Mouse (Mus musculus) heart, adult 10 weeks (tissue): ENCODE results near the gene Samd10. TPM values are rescaled to one million over a fixed set of nuclear protein-coding genes. Genes with fewer than 3 reads are reported as not detected.

Source experiments
- polyA plus RNA-seq: library from polyadenylated mRNA; stranded (reverse); fragments of 350-450 nt; fragmentation: Illumina TruSeq; extraction: RNeasy Lipid Tissue Mini Kit (QIAGEN cat#74804); gene quantifications from one replicate; pipeline ENCODE4 v1.2.3, GENCODE M21; 2014; ENCODE audit warnings: low read depth, low replicate concordance

The Samd10 gene
- 3.9 TPM for polyA plus RNA-seq

DNA sequence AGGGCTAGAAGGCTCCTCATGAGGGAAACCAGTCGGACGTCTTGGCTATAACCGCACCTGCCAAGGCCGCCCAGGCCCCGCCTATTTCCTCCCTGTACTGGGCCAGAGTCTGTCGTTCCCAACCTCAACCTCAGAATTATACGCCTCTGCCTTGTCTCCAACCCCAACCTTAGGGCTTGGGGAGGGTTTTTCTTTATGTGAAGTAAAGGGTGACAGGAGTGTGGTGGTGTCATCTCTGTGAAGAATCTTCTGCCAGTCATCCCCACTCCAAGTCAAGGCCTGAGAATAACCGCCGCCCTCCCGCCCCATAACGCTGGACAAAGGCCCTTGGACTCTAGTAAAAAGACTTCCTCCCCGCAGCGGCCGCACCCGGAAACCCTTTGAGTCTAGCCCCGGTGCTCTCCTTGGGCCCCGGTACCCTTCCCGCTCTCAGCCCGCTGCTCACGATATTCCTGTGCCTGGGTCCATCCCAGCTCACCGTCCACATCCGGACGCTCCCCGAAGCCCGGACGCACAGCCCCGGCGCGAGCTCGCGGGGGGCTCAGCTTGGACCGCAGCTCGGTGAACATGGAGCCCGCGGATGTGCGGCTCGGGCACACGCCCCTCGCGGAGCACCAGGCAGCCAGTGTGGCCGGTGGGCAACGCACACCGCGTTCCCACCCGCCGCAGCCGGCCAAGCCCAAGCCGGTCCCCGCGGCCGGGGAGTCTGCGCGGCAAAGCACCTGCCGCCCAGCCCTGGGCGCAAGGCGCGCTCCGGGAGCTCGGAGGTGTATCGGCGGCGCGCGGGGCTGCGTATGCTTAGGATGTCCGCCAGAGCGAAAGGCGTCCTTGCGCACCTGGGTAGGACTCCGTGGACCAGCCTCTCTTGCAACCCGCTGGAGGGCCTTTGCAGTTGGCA lies at the start of gene Samd10:
Gene Samd10, minus strand, starts transcription at position 759 of the 898 bp plus-strand sequence.

GRCm38 (mm10) chr2:181592231-181593041 lies 6.6 kb downstream of the Samd10 start, which contains the start of gene Zfp512b:
TSS of gene Zfp512b (minus strand) at chr2:181592803.

DNA sequence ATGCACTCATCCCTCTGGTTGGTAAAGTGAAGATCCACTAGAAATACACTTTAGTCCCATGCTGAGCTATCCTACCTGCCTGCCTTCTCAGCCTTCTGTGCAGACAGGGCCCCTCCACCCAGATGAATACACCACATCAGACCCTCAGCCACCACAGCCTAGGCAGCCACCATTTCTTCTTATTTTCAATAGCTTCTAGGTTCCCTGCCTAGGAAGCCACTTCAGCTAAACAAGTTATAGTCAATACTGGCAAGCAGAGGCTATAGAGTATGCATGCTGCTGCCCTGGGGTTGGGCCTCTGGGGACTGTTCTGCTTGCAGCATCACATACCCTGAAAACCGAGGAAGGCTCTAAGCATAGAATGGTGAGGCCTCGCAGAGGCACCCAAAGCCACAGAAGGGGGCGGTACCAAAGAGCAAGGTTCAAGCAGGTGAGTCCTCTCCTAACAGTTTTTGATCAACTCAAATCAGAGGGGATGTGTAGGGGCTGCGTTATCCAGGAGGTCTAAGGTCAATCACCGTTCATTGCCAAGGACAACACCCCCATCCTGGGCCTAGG lies 7.4 kb downstream of the Samd10 start, which contains the start of gene Prpf6:
Gene Prpf6, plus strand, starts transcription at position 341 of the 558 bp plus-strand sequence.

DNA sequence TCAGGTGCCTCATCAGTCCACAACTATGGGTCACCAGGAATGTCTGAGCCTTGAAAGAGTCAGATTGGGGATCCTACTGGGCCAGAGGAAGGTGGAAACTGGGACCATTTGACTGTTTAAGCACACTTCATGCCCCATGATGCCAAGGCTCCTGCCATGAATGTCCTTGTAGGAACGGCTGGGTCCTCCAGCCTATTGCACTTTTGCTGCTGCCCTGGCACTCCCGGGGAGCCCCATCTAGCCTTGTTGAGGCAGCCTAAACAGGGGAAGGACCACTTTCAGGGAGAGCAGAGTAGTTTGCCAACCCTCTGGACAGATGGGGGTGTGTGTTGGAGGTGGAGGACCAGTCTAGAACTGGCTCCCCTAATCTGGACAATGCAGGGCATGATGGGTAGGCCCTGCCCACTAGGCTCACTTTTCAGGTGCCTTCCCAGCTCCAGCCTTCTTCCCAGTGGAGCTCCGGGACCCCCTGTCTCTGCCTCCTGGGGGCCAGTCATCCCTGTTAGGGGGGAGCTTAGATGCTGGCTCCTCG lies 14.5 kb downstream of the Samd10 start, which contains the start of gene Uckl1:
Gene Uckl1, minus strand, starts transcription at position 482 of the 532 bp plus-strand sequence.

Other genes starting within 250 kb of the Samd10 start
- gene Zgpat, start 234.3 kb downstream of the Samd10 start, polyA plus RNA-seq, result 30.1 TPM
- 76.5 TPM for gene Arfrp1, start 233.8 kb downstream of the Samd10 start, polyA plus RNA-seq
- gene Lime1, start 219.1 kb downstream of the Samd10 start, polyA plus RNA-seq, result 17.5 TPM
- 9.7 TPM for gene Zbtb46, start 139.8 kb downstream of the Samd10 start, polyA plus RNA-seq
- gene Abhd16b, start 106.0 kb downstream of the Samd10 start, polyA plus RNA-seq, result not detected
- gene Tpd52l2, start 102.1 kb downstream of the Samd10 start, polyA plus RNA-seq, result 96.1 TPM
- 41.6 TPM for gene Dnajc5, start 78.7 kb downstream of the Samd10 start, polyA plus RNA-seq
- gene Uckl1, start 14.3 kb downstream of the Samd10 start, polyA plus RNA-seq, result 56.3 TPM
- 35.9 TPM for gene Prpf6, start 7.3 kb downstream of the Samd10 start, polyA plus RNA-seq
- 17.6 TPM for gene Zfp512b, start 6.4 kb downstream of the Samd10 start, polyA plus RNA-seq
- not detected for gene Gm29797, start 57.8 kb upstream of the Samd10 start, polyA plus RNA-seq
- 45.6 TPM for gene Sox18, start 72.4 kb upstream of the Samd10 start, polyA plus RNA-seq
- gene Tcea2, start 81.1 kb upstream of the Samd10 start, polyA plus RNA-seq, result 10.2 TPM
- gene Rgs19, start 94.8 kb upstream of the Samd10 start, polyA plus RNA-seq, result 11.6 TPM
- not detected for gene Lkaaear1, start 99.2 kb upstream of the Samd10 start, polyA plus RNA-seq
- gene Oprl1, start 115.8 kb upstream of the Samd10 start, polyA plus RNA-seq, result not detected
- not detected for gene Myt1, start 164.1 kb upstream of the Samd10 start, polyA plus RNA-seq
- 50.8 TPM for gene Pcmtd2, start 238.6 kb upstream of the Samd10 start, polyA plus RNA-seq